Mouse (Mus musculus) monocyte, adult 2 months (primary cell): Measurements from ENCODE around the gene Dqx1.

Experiments used
- DNase-seq, 2 experiments: peaks; one replicate each; pipeline ENCODE4 v3.0.0; 2022; ENCODE audit warnings: low spot score in 2 of 2, low read depth in 1 of 2

Dqx1 gene

DNA sequence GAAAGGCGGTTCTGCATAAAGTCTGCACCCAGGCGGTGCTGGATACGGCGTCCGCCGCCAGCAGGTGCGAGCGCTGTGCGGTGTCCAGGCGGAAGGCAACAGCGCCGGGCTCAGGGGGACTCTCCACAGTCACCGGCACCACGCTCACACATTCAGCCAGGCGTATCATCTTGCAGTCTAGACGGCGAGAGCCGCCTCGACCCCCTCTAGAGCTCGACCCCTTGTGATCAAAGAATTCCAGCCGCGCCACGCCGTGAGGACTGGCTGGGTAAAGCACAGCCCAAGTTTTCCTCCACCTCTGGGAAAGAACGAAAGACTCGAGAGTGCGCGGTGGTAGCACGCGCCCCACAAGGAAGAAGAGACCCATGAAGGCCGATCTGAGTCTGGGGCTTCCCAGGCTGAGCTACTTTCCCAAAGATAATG, 24.9 kb upstream of the Dqx1 start:
- no peak for DNase-seq

DNA sequence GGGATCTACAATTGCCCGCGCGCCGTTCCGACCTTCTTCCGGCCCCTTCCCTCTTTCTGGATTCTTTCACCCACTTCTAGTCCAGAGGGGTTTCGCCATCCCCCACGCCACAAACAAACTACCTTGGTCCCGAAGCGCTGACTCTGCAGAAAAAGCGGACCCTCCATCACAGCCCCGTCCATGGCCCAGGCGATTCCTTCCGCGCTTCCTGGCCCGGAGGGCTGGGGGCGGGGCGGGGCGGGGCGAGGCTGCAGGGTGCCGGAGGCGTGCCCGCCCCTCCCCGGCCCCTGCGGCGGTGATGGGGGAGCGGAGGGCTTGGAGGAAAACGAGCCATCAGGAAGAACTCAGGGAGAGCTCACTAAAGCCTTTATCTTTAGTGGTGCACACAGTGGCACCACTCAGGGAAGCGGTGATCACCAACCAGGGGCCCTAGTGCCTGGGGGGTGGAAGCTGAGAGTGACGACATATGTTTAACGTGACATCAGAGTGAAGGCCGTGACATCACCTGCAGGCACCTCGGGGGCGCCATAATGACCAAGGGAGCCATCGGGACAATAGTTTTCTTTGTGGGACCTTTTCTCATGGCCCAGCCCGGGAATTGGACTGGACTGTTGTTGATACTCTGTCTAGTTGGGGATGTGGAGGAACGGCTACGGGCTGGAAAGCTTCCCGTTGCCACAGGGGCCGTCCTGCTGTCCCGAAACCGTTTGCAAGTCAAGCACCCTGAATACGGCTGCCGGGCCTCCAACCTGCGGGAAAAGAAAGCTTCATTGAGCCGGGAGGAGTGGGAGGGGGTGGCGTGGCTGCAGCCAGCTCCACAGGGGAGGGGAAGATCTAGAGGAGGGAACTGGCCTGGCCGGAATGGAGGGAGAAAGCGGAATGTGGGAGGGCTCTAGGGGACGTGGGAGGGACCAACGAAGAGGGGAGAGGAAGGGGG, 24.1 kb upstream of the Dqx1 start, which contains the start of the genes Dok1 and Loxl3:
Dok1 (minus strand) TSS at position 223 of the 937 bp plus-strand sequence.
Loxl3 (plus strand) TSS at position 925 of the 937 bp plus-strand sequence.
- peak in 1 of 2 experiments; percentile 71 for DNase-seq

DNA sequence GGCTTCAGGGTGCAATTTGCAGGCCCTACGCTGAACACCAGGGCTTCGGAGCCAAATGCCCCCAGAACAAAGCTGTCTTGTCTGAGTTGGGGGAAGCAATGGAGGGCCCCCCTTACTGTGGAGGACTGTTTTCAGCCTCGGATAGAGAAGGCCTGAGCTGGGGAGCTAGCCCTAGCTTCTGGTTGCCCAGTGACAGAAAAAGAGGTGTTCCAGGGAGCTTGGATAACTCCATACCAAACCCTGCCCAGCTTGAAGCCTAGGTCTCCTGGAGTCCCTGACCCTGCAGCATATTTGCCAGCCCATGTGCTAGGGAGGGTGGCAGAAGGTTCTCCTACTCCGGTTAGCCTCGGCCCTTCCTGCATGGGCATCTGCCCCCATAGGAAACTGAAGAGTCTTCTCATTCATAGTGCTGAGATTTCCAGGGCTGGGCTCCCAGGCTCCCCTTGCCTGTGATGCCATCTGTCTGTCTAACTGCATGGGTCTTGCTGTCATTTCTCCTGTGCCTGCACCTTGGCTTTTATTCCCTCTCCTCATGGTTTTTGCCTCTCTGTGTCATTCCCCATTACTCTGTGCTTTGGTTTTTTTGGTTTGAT, 23.1 kb upstream of the Dqx1 start:
- DNase-seq: no peak

DNA sequence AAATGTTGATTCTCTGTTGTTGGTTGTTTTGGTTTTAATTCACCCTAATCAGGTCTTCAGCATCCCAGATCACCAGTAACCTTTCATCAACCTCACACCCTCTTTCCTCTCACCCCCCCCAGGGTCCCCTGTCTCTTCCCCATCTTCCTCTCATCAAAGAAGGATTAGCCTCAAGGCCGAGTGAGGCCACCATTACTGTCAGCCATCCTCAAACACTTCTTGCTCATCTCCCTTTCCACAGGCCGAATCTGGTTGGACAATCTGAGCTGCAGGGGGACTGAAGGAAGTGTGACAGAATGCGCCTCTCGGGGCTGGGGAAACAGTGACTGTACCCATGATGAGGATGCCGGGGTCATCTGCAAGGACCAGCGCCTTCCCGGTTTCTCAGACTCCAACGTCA, 20.5 kb upstream of the Dqx1 start:
- no peak for DNase-seq

DNA sequence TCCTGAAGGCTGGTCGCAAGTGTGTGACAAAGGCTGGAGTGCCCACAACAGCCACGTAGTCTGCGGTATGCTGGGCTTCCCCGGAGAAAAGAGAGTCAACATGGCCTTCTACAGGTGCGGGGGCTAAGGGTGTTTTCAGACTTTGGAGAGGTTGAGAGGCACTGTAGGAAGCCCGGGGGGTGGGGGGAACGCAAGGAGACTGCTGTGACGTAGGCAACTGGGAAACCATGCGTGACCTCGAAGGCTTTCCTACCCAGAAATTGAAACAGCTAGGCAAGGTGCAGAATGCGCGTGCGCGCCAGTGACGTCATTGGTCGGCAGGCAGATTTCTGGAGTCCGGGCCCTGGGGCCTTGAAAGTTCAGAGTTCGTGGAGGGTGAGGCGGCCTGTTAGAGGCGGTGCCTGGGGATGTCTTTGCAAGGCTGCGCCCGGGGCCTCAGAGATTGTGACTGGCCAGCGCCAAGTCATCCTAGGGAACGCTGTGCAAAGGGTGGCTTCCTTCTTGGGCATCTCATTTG, 19.1 kb upstream of the Dqx1 start:
- DNase-seq: peak; percentile 79 to 95

DNA sequence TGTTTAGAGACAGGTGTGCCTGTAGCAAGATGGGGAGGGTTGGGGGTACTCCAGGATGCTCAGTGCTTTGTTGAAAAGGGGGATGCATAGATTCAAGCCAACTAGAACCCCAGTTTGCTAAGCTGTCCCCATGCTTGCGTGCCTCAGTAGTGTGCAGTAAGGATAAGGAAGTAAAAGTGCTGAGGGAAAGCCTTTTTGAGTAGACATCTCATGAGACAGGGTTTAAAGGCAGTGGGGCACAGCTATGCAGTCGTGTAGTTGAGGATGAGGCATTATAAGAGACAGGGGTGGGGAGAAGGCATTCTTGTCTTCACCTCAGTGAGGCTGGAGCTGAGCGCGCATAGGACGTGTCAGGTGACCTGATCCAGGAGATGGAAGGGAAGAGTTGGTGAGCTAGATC, 17.0 kb upstream of the Dqx1 start:
- no peak for DNase-seq

DNA sequence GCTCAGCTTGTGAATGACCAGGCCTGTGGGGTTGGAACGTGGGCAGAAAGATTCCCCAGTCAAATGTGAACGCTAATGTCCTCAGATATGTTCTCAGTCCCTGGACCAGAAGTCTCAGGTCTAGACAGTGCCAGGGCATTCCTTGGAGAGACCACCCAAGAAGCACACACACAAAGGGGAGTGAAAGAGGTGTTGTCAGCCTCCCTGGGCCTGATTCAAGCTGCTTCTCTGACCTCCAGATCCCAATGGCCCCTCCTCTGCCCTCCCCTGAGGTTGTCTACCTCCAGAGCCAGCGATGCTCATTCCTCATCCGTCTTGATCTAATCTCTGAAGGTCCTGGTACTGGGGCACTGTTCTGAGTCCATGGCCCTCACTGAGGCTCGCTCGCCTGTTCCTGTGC, 14.1 kb upstream of the Dqx1 start:
- no peak for DNase-seq

DNA sequence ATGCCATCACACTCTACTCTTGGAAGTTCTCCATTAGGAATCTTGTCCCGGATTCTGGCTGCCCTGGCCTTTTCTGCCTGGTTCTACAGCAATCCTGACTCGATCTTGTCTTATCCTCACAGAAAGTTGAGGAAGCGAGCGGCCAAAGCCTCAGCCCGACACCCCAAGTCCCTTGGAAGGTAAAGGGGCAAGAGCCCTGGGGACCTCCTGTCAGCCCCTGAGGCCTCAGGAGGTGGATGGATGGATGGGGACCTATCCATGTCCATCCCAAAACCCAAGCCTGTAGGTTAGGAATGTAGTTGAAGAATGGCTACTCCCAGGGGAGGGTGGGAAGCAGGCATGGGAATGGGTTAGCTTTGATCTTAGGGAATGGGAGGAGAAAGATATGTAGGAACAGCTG, 13.7 kb upstream of the Dqx1 start:
- no peak for DNase-seq

DNA sequence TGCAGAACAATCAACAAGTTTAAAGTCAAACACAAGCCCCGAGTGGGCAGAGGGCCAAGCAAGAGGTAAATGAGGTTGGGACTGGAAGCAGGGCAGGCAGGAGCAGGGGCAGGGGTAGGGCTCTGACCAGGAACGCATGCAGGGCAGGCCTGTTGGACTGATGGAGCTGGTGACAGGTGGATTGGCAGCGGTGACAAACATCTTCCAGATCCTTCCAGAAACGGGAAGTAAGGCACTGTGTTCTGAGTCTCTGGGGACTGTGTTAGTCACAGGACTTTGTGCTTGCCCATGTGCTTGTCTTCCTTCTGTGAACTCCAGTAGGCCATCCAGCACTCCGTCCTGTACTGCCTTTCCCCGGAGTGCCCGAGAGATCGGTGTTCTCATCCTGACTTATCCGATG, 12.9 kb upstream of the Dqx1 start:
- DNase-seq: peak in 1 of 2 experiments; percentile 27

DNA sequence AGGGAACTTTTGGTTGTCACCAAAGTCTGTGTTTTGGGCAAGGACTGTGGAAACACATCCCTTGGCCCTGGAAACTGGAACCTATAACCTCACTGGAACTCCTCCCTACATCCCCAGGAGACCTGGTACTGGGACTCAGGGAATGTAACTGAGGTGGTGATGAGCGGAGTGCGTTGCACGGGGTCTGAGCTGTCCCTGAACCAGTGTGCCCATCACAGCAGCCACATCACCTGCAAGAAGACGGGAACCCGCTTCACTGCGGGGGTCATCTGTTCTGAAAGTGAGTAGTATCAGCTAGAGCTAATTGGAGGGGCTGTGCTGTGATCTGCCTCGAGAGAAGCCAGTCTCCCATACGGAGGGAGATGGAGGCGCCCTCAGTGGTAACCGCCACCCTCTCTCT, 8.3 kb upstream of the Dqx1 start:
- DNase-seq: no peak

DNA sequence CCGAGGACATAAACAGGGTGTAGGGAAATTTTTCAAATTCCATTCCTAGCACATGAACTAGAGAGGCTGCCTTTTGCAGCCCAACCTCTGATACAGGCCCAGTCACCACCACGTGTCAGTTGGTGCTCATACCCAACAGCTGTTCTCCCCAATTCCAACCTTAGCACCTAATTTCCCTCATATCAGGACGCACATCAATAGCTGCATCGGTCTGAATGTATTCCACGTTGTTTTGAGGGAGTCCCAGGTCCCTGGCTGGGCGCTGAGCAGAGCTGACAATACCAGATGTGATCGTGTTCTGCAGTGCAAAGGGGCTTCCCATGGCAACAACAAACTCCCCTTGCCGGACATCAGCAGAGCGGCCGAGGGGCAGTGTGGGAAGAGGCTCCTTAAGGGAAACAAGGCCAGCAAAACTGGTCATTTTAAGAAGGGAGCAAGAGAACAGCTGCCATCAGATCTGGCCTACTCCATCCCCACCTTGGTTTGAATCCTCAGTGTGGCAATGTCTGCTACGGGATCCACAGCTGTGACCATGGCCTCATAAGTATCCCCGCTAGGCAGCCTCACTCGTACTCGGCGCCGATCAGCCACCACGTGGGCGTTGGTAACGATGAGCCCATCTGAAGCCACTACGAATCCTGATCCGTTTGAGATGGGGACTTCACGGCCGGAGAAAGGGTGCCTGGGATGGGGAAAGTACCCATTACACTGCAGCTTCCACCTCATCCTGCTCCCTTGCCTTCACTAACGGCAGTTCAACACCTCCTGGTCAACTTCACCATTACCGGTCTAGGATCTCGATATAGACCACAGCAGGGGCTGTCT, 4.3 kb upstream of the Dqx1 start:
- DNase-seq: peak in 1 of 2 experiments; percentile 22

DNA sequence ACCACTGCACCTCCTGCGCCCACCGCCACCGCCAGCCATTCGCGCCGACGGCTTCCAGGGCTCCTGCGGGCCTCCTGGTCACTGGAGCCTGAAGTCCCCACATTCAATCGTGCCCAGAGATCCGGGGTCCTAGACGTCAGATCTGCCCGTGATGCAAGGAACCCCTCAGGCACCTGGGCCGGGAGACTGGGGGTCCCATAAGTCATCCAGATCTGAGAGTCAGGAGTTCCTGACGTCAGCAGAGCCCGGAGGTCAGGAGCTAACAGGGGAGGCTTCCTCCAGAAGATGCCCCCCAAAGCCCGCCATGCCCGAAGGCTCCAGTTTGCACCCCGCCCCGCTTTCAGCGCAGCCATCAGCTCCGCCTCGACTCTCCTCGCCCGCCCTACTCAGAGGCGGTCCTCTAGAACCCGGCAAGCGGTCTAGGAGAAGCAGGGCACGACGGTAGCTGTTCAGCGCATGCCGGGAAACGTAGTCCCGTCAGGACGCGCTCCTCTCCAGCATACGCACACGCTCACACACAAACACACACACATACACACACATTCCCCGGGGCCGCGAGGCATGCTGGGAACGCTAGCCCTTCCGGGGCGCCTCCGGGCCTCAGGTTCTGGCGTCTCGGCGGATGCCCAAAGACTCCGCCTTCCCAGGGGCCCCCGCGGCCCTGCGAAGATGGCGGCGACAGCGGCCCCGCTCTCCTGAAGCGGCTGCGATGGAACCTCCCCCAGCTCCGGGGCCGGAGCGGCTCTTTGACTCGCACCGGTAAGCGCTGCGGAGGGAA, 3.4 kb upstream of the Dqx1 start, which contains the start of gene Aup1:
Aup1 (plus strand) TSS at position 448 of the 778 bp plus-strand sequence.
- peak; percentile 90 to 94 for DNase-seq

DNA sequence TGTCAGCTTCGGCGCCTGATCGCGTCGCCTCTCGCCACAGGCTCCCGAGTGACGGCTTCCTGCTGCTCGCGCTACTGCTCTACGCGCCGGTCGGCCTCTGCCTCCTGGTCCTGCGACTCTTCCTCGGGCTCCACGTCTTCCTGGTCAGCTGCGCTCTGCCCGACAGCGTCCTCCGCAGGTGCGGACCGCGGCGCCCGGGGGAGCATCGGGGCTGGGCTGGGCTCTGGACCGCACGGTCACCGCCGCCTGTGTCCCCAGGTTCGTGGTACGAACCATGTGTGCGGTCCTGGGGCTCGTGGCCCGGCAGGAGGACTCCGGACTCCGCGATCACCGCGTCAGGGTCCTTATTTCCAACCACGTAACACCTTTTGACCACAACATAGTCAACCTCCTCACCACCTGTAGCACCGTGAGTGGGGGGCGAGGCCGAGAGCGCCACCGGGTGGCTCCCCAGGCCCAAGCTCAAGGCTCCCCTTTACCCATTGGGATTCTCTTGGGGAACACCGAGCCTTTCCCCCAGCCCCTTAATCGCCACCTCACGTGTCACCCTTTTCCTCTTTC, 2.7 kb upstream of the Dqx1 start, which contains the start of gene Htra2:
Htra2 (minus strand) TSS at position 403 of the 561 bp plus-strand sequence.
- DNase-seq: no peak

DNA sequence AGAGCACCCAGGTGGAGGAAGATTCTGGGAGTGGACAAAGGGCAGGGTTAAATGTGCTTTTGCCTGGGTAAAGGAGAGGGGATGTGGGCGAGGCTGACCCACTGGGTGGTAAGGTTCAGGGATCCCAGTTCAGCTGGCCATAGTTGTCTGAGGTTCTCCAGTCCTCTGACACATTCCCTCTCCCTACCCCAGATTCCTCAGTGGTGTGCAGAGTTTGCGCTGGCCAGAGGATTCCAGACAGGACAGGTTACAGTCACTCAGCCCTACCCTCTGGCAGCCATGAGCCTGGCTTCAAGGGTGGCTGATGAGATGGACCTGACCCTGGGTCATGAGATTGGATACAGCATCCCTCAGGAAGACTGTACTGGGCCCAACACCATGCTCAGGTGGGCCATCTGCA, 1.1 kb downstream of the Dqx1 start:
- no peak for DNase-seq

DNA sequence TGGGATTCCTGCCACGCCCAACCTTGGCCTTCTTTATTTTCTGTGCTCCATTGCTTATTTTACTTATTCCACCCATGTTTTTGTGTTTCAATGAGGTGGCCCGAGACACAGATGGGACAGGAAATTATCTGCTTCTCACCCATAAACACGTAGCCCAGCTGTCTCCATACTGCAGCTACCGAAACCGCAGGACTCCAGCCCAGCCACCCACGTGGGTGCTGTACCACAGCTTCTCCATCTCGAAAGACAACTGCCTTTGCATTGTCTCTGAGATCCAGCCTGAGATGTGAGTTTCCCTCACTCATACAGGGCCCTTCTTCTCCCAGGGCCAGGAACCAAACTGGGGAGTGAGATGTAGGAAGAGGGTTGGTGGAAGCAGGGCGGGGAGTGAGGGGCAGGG, 8.4 kb downstream of the Dqx1 start:
- DNase-seq: no peak

DNA sequence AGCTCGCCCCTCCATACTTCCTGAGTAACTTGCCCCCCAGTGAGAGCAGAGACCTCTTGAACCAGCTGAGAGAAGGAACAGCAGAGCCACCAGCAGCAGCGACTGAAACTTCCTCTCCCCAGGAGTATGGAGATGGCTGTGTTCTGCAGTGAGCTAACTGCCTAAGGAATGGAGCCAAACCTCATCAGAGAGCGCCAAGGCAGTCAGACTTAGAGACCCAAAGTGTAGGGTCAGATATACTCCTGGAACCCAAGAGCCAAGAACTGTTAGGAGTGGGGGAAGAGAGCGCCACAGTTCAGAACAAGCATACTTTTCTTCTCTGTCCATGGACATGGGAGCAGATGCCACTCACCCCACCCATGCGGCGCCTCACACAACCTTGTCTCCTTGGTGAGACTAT, 8.8 kb downstream of the Dqx1 start:
- no peak for DNase-seq

DNA sequence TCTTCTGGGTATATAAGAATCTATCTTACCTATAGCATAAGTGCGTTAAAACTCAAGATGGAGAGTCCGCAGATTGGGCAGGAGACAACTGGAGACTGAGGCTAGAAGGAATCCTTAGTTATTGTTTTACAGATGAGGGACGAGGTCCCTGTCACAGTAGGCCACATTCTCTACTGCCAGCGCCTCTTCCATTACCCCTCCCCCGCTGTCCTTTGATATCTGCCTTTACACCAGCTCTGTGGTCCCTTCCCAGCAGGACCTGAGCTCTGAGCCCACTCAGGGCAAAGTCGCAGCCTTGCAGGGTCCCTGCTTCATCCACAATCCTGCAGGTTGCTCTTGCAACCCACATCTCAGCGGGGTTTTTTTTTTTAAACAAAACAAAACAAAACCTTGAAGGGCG, 10.6 kb downstream of the Dqx1 start:
- DNase-seq: no peak

DNA sequence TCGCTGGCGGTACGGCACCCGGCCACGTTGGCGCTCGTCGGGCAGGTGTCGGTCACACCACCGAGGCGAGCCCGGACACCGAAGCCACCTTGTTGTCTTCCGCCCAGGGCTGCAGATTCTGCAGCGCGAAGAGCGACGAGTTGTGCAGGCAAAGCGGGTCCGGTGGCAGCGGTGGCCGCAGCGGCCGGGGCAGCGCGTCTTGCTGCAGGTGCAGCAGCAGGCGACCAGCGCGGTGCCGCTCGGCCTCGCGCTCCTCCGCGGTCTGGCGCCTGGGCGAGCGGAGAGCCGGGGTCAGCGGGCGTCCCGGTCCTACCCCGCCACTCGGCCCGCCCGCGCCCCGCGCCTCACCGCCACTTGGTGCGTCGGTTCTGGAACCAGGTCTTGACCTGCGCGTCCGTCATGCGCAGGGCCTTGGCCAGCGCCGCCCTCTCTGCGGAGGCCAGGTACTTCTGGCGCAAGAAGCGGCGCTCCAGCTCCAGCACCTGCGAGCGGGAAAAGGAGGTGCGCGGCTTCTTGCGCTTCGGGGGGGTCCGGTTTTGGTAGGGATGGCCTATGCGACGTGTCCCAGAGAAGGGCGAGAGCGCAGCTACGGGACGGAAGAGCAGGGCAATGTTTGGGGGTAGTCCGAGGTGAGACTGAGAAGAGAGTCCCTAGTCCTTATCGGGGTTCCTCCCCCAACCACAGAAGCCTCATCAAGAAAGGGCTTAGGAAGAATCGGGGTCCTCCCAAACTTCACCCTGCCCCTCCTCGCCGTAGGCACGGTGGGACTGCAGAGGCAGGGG, 11.3 kb downstream of the Dqx1 start:
- no peak for DNase-seq
